Mouse (Mus musculus): Measurements from ENCODE around the gene Tmem106a. TPM values are rescaled to one million over a fixed set of nuclear protein-coding genes. Genes with fewer than 3 reads are reported as not detected.
A peak's percentile ranks its signal among the peaks of the same experiment; 100 is the strongest.
"Not testable (repeated sequence)": the region's sequence is repeated elsewhere in the genome, so short reads cannot be mapped to it uniquely, and the experiment has no call there.

The Tmem106a gene
- 1 to 10 TPM in 2 of 4 experiments, under 1 TPM in 2; 0.61 to 1.8 (median 1.0) TPM for total RNA-seq (2022)

DNA sequence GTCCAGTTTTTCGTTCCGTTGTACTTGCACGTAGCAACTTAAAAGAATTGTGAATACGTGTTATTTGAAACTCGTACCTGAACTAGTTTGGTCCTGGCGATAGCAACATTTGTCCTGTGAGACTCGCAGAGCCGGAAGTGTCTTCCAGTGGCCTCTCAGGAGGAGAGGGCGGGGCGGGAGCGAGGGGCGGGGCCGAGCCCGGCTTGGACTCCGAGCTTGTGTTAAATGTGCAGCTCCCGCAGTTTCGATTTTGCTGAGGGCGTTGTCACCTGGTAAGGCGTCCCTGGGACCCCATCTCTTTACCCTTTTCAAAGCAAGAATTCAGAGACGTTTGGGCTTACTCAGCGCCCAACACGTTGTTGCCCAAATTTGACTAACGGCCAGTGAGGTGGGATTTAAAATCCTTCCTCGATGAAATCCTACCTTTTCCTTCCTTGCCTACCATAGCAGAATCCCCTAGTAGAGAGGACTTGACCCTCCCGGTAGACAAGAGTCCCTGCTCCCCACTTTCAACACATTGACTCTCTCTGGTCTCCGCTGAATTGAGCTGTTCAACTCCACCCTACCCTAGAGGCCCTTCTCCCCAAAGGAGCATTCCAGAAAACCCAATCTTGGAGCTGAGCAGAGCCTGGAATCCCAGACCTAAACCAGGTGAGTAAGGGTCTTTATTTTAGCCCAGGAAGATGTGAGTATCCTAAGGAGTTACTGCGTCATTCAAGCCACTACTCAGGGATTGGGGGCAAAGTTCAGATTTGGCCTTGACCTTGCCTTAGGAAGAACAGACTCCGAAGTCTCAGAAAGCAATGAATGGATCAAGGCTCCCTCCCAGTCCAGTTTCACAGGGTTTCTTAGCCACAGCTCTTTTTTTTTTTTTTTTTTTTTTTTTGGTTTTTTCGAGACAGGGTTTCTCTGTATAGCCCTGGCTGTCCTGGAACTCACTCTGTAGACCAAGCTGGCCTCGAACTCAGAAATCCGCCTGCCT, at the start of gene Tmem106a:
Gene Tmem106a, plus strand, starts transcription at position 189 of the 982 bp plus-strand sequence.
- DNase-seq (ENCODE audit: low spot score in 2 of 2), result peak; percentile 23 to 33

GRCm38 (mm10) chr11:101543533-101543932, 38.5 kb upstream of the Tmem106a start:
- no peak for DNase-seq (ENCODE audit: low spot score in 2 of 2)

GRCm38 (mm10) chr11:101544132-101544531, 37.9 kb upstream of the Tmem106a start:
- no peak for DNase-seq (ENCODE audit: low spot score in 2 of 2)

- DNase-seq (ENCODE audit: low spot score in 2 of 2), result no peak
These were observed 33.5 kb upstream of the Tmem106a start for GRCm38 (mm10) chr11:101548526-101548925.

DNA sequence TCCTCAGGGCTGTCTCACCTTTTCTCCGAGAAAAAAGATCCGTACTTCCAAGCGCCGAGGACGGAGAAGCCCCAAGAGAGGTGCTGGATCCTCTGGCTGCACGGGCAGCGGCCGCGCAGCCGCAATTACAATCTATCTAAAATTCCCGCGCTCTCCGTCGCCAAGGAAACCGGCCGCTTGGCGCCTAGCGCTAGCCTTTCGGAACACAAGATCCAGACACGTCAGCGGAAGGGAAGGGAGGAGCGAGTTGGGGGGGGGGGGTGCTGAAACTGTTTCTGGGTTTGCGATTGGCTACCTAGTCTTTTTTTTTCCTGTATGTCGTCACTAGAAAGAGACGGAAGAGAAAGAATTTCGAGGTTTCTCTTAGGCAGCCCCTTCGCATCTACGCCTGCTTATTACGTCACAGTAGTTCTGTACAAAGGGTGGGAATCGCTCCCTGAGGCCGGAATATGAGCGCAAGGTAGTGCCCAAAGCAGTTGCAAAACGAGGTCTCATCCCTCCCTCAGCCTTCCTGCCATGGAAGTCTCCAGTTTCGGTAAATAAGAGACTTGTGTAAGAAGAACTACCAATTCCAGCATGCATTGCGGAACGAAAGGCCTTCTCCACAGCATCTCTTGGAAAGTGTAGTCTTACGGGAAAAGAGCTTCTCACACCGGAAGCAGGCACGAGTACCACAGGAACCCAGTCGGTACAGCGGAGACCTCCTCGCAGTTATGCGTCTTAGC, 30.1 kb upstream of the Tmem106a start, which contains the start of the genes Brca1 and Nbr1:
Gene Brca1, minus strand, starts transcription at position 205 of the 725 bp plus-strand sequence.
Gene Nbr1, plus strand, starts transcription at position 399 of the 725 bp plus-strand sequence.
- peak; percentile 78 to 83 for DNase-seq (ENCODE audit: low spot score in 2 of 2)

DNA sequence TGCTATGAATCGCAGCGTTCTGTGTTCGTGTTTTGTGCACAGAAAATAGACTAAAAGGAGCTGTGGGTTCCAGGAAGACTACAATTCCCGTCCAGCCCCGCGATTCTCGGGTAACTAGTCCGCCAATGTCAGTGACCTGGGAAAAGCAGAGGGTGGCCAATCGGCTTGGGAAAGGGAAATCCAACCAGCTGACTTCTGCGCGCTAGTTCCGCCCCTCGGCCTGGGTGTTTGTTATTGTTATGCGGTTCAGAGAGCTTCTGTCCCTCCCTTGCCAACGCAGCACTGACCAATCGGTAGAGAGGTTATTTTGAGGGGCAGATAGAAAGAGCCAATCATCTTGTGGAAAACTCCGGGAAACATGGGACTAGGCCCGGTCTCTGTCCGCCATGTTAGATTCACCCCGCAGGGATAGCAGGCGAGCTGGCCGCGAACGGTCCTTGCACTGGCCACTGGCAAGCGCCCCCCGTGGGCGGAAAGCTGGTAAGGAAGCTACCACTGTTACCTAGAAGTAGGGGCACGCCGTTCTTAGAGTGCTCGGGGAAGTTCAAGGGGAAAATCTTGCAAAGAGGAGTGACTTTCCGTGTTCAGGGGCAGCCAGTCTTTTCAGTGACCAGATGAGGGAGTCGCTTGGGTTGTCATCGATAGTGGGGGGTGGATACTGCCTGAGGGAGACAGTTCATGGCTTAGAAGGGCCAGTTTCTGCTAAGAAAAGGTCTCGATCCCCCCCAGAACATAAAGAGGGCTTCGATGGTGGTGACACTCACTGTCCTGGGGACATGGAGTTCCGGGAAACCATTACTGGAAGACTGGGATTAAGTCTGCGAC, 29.4 kb upstream of the Tmem106a start:
- peak; percentile 97 to 98 for DNase-seq (ENCODE audit: low spot score in 2 of 2)

- no peak for DNase-seq (ENCODE audit: low spot score in 2 of 2)
These were observed 28.6 kb upstream of the Tmem106a start for GRCm38 (mm10) chr11:101553354-101553930.

- DNase-seq (ENCODE audit: low spot score in 2 of 2), result no peak
These were observed 25.5 kb upstream of the Tmem106a start for GRCm38 (mm10) chr11:101556541-101556940.

- no peak for DNase-seq (ENCODE audit: low spot score in 2 of 2)
These were observed 25.1 kb upstream of the Tmem106a start for GRCm38 (mm10) chr11:101556954-101557353.

GRCm38 (mm10) chr11:101562391-101562790, 19.7 kb upstream of the Tmem106a start:
- DNase-seq (ENCODE audit: low spot score in 2 of 2), result peak in 1 of 2 experiments; percentile 13

GRCm38 (mm10) chr11:101568421-101568820, 13.6 kb upstream of the Tmem106a start:
- DNase-seq (ENCODE audit: low spot score in 2 of 2), result no peak

GRCm38 (mm10) chr11:101576116-101576515, 5.9 kb upstream of the Tmem106a start:
- DNase-seq (ENCODE audit: low spot score in 2 of 2), result no peak

DNA sequence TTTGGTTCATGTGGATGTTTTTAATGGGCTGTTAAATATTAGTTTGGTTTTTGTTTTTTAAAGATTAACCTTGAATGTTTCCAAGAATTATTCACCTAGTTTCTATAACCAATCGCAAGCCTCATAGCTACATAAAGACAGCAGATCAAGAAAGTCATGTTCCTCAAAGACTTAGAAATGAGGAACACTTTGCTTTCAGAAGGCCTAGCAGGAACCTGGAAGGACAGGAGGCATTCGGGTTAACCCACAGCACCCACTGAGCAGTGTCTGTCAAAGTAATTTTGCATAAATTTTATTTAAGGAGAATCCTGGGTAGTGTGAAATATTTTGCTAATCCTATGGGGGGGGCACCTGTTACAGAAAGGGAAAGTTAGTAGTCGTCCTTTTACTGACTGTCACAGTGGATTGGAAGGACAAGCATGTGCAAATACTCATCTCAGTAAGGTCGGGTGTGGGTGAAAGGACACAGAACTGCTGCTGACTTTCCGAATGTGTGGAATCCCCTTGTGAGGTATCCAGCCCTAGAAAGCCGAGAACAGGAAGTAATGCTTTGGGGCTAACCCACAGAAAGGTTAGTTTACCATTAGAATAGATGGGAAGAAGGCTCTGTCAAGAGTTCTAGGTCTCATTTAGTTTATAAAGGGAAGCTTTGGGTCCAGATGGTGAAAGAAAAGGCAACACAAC, 819 bp upstream of the Tmem106a start:
- no peak for DNase-seq (ENCODE audit: low spot score in 2 of 2)

- DNase-seq (ENCODE audit: low spot score in 2 of 2), result no peak
These were observed 1.2 kb downstream of the Tmem106a start for GRCm38 (mm10) chr11:101583205-101583604.

DNA sequence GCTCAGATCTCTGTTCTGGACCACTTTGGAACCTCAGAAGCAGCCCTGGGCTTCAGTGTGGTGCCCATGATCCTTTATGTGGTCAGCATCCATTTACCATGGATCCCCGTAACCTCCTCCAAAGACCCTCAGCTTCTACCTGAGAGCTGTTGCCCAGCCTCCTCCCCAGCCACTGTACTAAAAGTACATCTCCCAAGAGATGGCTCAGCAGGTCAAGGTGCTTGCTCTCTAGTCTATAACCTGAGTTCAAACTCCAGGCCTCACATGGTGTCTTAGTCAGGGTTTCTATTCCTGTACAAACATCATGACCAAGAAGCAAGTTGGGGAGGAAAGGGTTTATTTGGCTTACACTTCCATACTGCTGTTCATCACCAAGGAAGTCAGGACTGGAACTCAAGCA, 3.0 kb downstream of the Tmem106a start:
- DNase-seq (ENCODE audit: low spot score in 2 of 2), result not testable (repeated sequence)

GRCm38 (mm10) chr11:101585805-101586204, 3.8 kb downstream of the Tmem106a start:
- DNase-seq (ENCODE audit: low spot score in 2 of 2), result no peak

- no peak for DNase-seq (ENCODE audit: low spot score in 2 of 2)
These were observed 5.6 kb downstream of the Tmem106a start for GRCm38 (mm10) chr11:101587676-101588075.

GRCm38 (mm10) chr11:101588868-101589267, 6.8 kb downstream of the Tmem106a start:
- no peak for DNase-seq (ENCODE audit: low spot score in 2 of 2)

DNA sequence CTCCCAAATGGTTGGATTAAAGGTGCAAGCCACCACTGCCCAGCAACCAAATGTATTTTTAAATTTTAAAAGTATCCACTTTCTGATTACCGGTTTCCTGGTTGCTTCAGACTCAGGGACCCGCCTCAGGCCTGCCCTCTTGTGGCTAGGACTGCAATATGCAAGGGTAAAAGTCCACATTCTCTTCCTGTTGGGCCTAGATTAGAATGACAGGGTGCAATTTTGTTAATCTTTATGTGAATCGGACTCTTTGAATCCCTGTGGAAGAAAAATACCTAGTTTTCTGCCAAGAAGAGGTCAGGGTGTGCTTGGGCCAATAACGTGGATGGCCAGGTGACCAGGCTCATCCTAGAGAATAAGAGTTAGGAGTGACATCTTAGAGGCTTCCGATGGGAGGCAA, 7.4 kb downstream of the Tmem106a start:
- peak in 1 of 2 experiments; percentile 12 for DNase-seq (ENCODE audit: low spot score in 2 of 2)

All from gastrocnemius, adult 8-10 months (tissue).